Mouse (Mus musculus) ES-E14 (cell line): ENCODE measurements at regions not wholly inside any gene's neighbourhood (a gene's known extent, or its start where the extent isn't known, plus 50 kb on each side); places are given as distances from the start of the nearest gene placed in this dataset.

Source experiments
- DNase-seq: peaks from one replicate; pipeline ENCODE4 v3.0.0-alpha.2; 2013; ENCODE audit warnings: low read depth, low spot score
- H3K27ac ChIP-seq: 2 replicates; pipeline ENCODE4 v1.5.1; 2012; ENCODE audit warnings: low read depth, mild to moderate bottlenecking, low read length, moderate library complexity, mixed read lengths; ENCODE audit not compliant: poor library complexity, insufficient read depth, severe bottlenecking
- H3K36me3 ChIP-seq: 2 replicates; pipeline ENCODE4 v1.6.1; 2012; ENCODE audit warnings: mild to moderate bottlenecking, low read length, moderate library complexity, mixed read lengths; ENCODE audit not compliant: control insufficient read depth, poor library complexity, insufficient read depth, severe bottlenecking
- H3K4me1 ChIP-seq, 2 experiments: fragments of 150-350 bp in 1 of 2; sonication (generic) in 1 of 2; 2 replicates each; pipeline ENCODE4 v1.6.1; 2012; ENCODE audit warnings: low read length in 2 of 2, mild to moderate bottlenecking in 1 of 2, mixed read lengths in 1 of 2; ENCODE audit not compliant: control insufficient read depth in 2 of 2, insufficient read depth in 2 of 2, poor library complexity in 1 of 2
- H3K4me3 ChIP-seq, 2 experiments: fragments of 150-350 bp in 1 of 2; sonication (generic) in 1 of 2; 2 replicates each; pipeline ENCODE4 v1.5.1; 2012; ENCODE audit warnings: low read length in 2 of 2, low read depth in 1 of 2, mild to moderate bottlenecking in 1 of 2, mixed read lengths in 1 of 2; ENCODE audit not compliant: insufficient read depth in 1 of 2, poor library complexity in 1 of 2, severe bottlenecking in 1 of 2
- H3K9ac ChIP-seq: 2 replicates; pipeline ENCODE4 v1.6.1; 2012; ENCODE audit warnings: low read depth, mild to moderate bottlenecking, low read length, mixed read lengths; ENCODE audit not compliant: poor library complexity, insufficient read depth, severe bottlenecking
- H3K9me3 ChIP-seq: fragments of 150-350 bp; sonication (generic); 2 replicates; pipeline ENCODE4 v1.6.1; 2012; ENCODE audit warnings: low read depth, mild to moderate bottlenecking, low read length; ENCODE audit not compliant: control insufficient read depth, insufficient read depth
- CHD2 ChIP-seq: IDR thresholded peaks from 2 replicates; pipeline ENCODE4 v1.6.1; 2014; ENCODE audit warnings: mild to moderate bottlenecking, low read depth, low read length, inconsistent platforms
- HCFC1 ChIP-seq: IDR thresholded peaks from 2 replicates; pipeline ENCODE4 v1.6.1; 2012; ENCODE audit warnings: low read length, inconsistent platforms, borderline replicate concordance; ENCODE audit not compliant: insufficient read depth
- MAFK ChIP-seq: IDR thresholded peaks from 2 replicates; pipeline ENCODE4 v1.6.1; 2014; ENCODE audit warnings: mild to moderate bottlenecking, low read depth, low read length, inconsistent platforms; ENCODE audit not compliant: insufficient read depth
- ZC3H11A ChIP-seq: IDR thresholded peaks from 2 replicates; pipeline ENCODE4 v1.6.1; 2012; ENCODE audit warnings: low read depth, mild to moderate bottlenecking, inconsistent platforms, low read length, borderline replicate concordance
- ZNF384 ChIP-seq: IDR thresholded peaks from 2 replicates; pipeline ENCODE4 v1.6.1; 2012; ENCODE audit warnings: low read depth, low read length, inconsistent platforms
- in situ Hi-C, 2 experiments: fragments of 600-800 bp; cut with MboI; formaldehyde crosslinking; loops; one replicate each; pipeline ENCODE4 v1.15.1; 2025; ENCODE audit warnings: low sequenced_read_pairs in 2 of 2, inconsistent platforms in 1 of 2; ENCODE audit not compliant: unreplicated experiment in 2 of 2

DNA sequence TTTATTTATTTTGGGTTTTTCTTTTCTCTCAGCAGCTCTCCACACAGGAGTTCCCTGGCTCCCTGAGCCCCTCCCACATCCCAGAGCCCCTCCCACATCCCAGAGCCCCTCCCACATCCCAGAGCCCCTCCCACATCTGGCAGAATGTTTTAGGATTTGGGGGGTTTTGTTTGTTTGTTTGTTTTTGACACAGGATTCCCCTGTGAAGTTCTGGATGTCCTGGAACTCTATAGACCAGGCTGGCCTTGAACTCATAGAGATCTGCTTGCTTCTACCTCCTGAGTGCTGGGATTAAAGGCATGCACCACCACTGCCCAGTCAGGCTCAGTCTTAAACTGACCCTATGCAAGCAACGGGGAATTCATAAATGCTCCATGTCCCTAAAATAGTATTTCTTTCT, 100.2 kb downstream of the 1700001O22Rik start:
- TF ChIP-seq CHD2 (no peak), ZNF384 (no peak), ZC3H11A (no peak), HCFC1 (no peak), MAFK (no peak)
- in situ Hi-C loops: no loop called here

DNA sequence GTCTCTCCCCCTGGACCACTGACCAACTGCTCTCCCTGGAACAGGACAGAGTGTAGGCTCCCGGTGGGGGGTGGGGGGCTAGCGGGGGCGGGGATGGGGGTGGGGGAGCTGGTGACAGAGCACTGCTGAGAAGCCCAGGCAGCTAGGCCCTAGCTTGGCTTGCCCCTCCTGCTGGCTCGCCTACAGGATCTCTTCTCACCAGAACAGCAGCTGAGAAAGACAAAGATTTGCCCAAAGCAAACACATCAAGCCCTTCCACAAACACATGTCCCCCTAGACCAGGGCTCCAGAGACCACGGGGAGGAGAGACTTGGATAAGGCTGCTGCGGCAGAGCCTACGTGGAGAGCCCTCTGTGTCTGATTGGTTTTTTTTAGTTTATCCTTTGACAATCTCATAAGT, 100.8 kb downstream of the 1700001O22Rik start:
- Histone ChIP-seq H3K9ac (no peak overlapping the region; the same call in 1 of the 2 replicates), H3K9me3 (no peaks in the 10 kb centered on the region), H3K4me3 (no peak overlapping the region), H3K4me1 (peaks cover 10 to 31% of the 10 kb centered on the region in 2 experiments), H3K27ac (0 out of 2 replicates have a peak overlapping the region, but pooled peaks have one; percentile 40), H3K36me3 (no peaks in the 10 kb centered on the region)
- TF ChIP-seq HCFC1 (no peak), MAFK (no peak), CHD2 (no peak), ZNF384 (no peak), ZC3H11A (no peak)
- in situ Hi-C loops: no loop called here
- DNase-seq: no peak

More for the DNA sequence above, 100.2 kb downstream of the 1700001O22Rik start:
- no peak for DNase-seq
- H3K9me3 ChIP-seq: no peaks in the 10 kb centered on the region
- H3K9ac ChIP-seq: no peak overlapping the region
- no peak overlapping the region for H3K4me3 ChIP-seq
- no peaks in the 10 kb centered on the region for H3K36me3 ChIP-seq
- peaks cover 10 to 31% of the 10 kb centered on the region in 2 experiments for H3K4me1 ChIP-seq
- H3K27ac ChIP-seq: no peak overlapping the region

DNA sequence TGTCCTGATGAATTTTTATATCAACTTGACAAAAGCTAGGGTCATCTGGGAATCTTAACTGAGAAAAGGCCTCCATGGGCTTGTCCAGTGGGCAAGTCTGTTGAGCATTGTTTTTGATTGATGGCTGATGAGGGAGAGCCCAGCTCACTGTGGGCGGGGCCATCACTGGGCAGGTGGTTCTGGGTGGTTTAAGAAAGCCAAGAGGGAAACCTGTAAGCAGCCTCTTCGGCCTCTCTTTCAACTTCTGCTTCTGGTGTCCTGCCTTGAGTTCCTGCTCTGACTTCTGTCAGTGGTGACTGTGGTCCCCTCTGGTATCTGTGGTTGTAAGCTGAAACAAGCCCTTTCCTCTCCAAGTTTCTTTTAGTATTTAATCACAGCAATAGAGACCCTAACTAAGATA, 102.6 kb downstream of the 1700001O22Rik start:
- DNase-seq: no peak
- H3K36me3 ChIP-seq: no peaks in the 10 kb centered on the region
- H3K9ac ChIP-seq: no peak overlapping the region
- no peak overlapping the region for H3K4me3 ChIP-seq
- TF ChIP-seq HCFC1: no peak
- TF ChIP-seq ZNF384: no peak
- TF ChIP-seq CHD2: no peak
- TF ChIP-seq MAFK: no peak
- TF ChIP-seq ZC3H11A: no peak
- in situ Hi-C loops: no loop called here
- no peak overlapping the region for H3K27ac ChIP-seq
- no peaks in the 10 kb centered on the region for H3K9me3 ChIP-seq
- H3K4me1 ChIP-seq: peaks cover 10 to 20% of the 10 kb centered on the region in 2 experiments

DNA sequence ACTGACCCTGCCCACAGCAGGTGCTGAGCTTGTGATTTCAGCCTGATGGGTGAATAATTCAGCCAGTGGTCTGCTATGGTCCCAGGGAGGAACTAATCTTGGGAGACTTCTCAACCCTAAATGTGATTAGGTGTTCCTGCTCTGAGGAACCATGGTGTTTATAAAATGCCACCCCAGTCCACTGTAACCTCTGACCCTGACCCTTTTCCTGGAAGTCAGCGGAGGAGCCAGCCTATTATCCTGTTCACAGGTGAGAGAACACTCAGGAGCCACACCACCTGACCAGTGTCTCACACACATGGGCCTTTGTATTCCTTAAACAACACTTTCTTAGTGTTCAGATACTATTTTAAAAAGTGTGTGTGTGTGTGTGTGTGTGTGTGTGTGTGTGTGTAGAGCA, 103.0 kb downstream of the 1700001O22Rik start:
- in situ Hi-C loops: no loop called here
- no peak overlapping the region for H3K9ac ChIP-seq
- DNase-seq: no peak
- no peak for TF ChIP-seq ZC3H11A
- TF ChIP-seq ZNF384: no peak
- TF ChIP-seq CHD2: no peak
- TF ChIP-seq MAFK: no peak
- TF ChIP-seq HCFC1: no peak
- peaks cover 10 to 16% of the 10 kb centered on the region in 2 experiments for H3K4me1 ChIP-seq
- H3K4me3 ChIP-seq: no peak overlapping the region
- no peak overlapping the region for H3K27ac ChIP-seq
- no peaks in the 10 kb centered on the region for H3K9me3 ChIP-seq
- no peaks in the 10 kb centered on the region for H3K36me3 ChIP-seq

DNA sequence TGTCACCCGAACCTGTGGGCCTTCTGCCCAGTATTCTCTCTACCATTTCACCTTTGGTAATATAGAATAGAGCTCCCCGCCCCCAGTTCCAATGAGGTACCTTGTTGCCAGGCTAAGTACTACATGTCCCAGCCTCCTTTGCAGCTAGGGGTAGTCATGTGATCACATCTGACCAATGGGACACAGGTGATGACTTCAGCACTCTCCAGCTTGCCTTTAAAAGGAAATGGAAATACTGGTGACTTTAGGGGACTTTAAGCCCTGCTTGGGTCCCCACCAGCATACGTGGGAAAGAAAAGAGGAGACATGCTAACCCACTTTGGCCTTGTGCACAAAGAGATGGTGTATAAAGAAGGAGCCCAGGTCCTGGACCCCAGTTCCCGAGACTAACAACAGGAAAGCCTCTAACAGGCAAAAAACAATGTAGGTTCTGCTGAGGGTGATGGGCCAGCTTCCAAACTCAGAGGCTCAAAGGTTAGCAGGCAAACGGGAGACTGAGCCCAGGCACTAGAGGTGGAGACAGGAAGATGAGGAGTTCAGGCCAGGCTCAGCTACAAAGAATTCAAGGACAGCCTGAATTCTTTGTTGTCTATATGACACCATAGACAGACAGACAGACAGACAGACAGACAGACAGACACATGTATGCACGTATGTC, 103.5 kb downstream of the 1700001O22Rik start:
- no peak overlapping the region for H3K9ac ChIP-seq
- no peaks in the 10 kb centered on the region for H3K36me3 ChIP-seq
- H3K4me1 ChIP-seq: peaks cover 10 to 16% of the 10 kb centered on the region in 2 experiments
- H3K4me3 ChIP-seq: no peak overlapping the region
- in situ Hi-C loops: no loop called here
- TF ChIP-seq ZC3H11A: no peak
- peak; percentile 96 for TF ChIP-seq HCFC1
- peak; percentile 99 for TF ChIP-seq MAFK
- TF ChIP-seq CHD2: peak; percentile 71
- no peak for TF ChIP-seq ZNF384
- no peaks in the 10 kb centered on the region for H3K9me3 ChIP-seq
- H3K27ac ChIP-seq: no peak overlapping the region
- no peak for DNase-seq
